Mouse (Mus musculus) kidney, adult 2 months (tissue): ENCODE results near the gene Mthfd2l. TPM values are rescaled to one million over a fixed set of nuclear protein-coding genes. Genes with fewer than 3 reads are reported as not detected.

Source experiments
- DNase-seq: peaks from one replicate; pipeline ENCODE4 v3.0.0; 2021
- H3K27ac ChIP-seq: fragments of 200-500 bp; 2 replicates; pipeline ENCODE4 v1.5.1; 2012; ENCODE audit warnings: low read depth, low read length, control low read depth, inconsistent platforms; ENCODE audit not compliant: insufficient read depth
- H3K27me3 ChIP-seq: fragments of 200-500 bp; replicated peaks from 2 replicates; pipeline ENCODE4 v1.6.1; 2012; ENCODE audit warnings: mild to moderate bottlenecking, moderate library complexity, low read length, inconsistent platforms; ENCODE audit not compliant: control insufficient read depth, insufficient read depth
- H3K36me3 ChIP-seq: fragments of 200-500 bp; 2 replicates; pipeline ENCODE4 v1.6.1; 2012; ENCODE audit warnings: mild to moderate bottlenecking, moderate library complexity, low read length, inconsistent platforms; ENCODE audit not compliant: control insufficient read depth, insufficient read depth
- H3K4me1 ChIP-seq: fragments of 200-500 bp; 2 replicates; pipeline ENCODE4 v1.6.1; 2011; ENCODE audit warnings: low read length; ENCODE audit not compliant: control insufficient read depth, insufficient read depth
- H3K4me3 ChIP-seq: fragments of 200-500 bp; 2 replicates; pipeline ENCODE4 v1.5.1; 2011; ENCODE audit warnings: mild to moderate bottlenecking, low read depth, low read length, control low read depth; ENCODE audit not compliant: insufficient read depth
- CTCF ChIP-seq: fragments of 200-500 bp; conservative IDR thresholded peaks from 2 replicates; pipeline ENCODE4 v1.5.1; 2011; ENCODE audit warnings: low read depth, mild to moderate bottlenecking, control low read depth, low read length, moderate library complexity, mixed read lengths; ENCODE audit not compliant: insufficient read depth, insufficient read length
- POLR2A ChIP-seq: fragments of 200-500 bp; IDR thresholded peaks from one replicate; pipeline ENCODE4 v1.6.1; 2011; ENCODE audit warnings: low read depth, low read length, control low read depth
- WGBS: fragments of 180-500 bp; shearing (Covaris S2); methylation state at CpG from one replicate; pipeline ENCODE4 v1.1.7; 2018; 5-methylcytosine and 5-hydroxymethylcytosine counted together
- polyA plus RNA-seq: library from polyadenylated mRNA; depleted of rRNA; stranded (reverse); fragments of >200 nt; gene quantifications from 2 replicates; pipeline ENCODE4 v1.2.3, GENCODE M21; 2012

The Mthfd2l gene
- polyA plus RNA-seq, 1 experiment: 23.4 TPM

DNA sequence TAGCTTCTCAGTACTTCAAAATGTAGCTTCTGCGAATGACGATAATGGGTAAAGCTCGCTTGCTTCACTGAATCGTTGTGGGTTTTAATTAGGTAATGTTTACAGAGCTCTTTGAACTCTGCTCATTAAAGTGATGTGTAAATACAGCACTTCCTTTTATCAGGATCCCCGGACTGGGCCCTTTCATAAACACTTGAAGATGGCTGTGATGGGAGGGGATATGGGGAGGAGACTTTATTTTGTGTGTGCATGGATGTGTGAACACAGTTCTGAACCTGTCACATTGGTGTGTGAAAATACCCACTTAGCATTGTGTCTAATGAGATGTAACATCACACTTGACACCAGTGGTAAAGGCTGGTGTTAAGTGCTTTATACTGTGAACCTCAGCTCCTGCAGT is 56.7 kb downstream of the Mthfd2l start:
- Histone ChIP-seq H3K27me3 (no peaks in the 10 kb centered on the region), H3K36me3 (no peaks in the 10 kb centered on the region), H3K27ac (no peak overlapping the region), H3K4me1 (no peaks in the 10 kb centered on the region), H3K4me3 (no peak overlapping the region)
- 53% methylated on average over 5 of the region's 5 CpGs for WGBS
- TF ChIP-seq CTCF: no peak
- TF ChIP-seq POLR2A: no peak
- no peak for DNase-seq

DNA sequence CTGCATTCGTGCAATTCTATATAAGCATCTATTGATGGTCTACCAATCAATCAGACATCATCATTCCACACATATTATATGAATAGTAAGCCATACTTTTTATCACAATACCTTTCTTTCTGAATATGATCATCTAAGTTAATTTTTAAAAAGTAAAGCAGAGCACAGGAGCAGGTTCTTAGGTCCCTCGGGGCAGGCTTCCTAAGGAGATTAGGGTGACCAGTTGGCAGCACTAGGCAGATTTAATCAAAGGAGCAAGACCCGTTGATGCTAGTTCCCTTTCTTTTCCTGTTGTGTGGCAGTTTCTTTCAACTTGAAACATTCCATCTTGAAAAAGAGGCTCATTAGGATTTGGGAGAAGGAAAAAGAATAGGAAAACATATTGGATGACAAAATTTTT is 57.2 kb downstream of the Mthfd2l start:
- no peak overlapping the region for H3K4me3 ChIP-seq
- H3K4me1 ChIP-seq: no peaks in the 10 kb centered on the region
- no peak overlapping the region for H3K27ac ChIP-seq
- 68% methylated on average over 3 of the region's 3 CpGs for WGBS
- DNase-seq: no peak
- TF ChIP-seq POLR2A: no peak
- no peak for TF ChIP-seq CTCF
- no peaks in the 10 kb centered on the region for H3K27me3 ChIP-seq
- no peaks in the 10 kb centered on the region for H3K36me3 ChIP-seq

GRCm38 (mm10) chr5:90988592-90988991 is 57.7 kb downstream of the Mthfd2l start:
- no peak for DNase-seq
- H3K27me3 ChIP-seq: no peaks in the 10 kb centered on the region
- H3K4me3 ChIP-seq: no peak overlapping the region
- 96% methylated on average over 4 of the region's 4 CpGs for WGBS
- H3K4me1 ChIP-seq: no peaks in the 10 kb centered on the region
- TF ChIP-seq CTCF (no peak), POLR2A (no peak)
- no peaks in the 10 kb centered on the region for H3K36me3 ChIP-seq
- no peak overlapping the region for H3K27ac ChIP-seq

DNA sequence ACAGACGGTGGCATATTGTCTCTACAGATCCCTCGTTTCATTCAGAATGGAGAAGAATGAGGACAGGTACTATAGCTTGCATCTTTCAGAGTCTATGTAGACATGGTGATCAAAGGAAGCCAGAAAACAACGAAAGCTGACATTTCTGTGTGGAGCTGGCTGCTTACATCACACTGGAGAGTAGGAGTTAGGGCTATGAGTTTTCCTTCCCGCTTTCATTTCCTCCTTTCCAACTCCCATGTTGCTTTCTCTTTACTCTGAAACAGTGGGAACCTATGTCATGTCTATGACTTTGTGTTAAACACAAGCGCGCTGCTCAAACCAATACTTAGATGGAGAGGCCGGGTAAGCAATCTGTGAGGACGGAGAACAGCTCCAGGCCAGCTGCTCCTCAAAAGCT is 69.0 kb downstream of the Mthfd2l start:
- TF ChIP-seq POLR2A: no peak
- no peaks in the 10 kb centered on the region for H3K27me3 ChIP-seq
- H3K4me3 ChIP-seq: no peak overlapping the region
- H3K27ac ChIP-seq: no peak overlapping the region
- 94% methylated on average over 8 of the region's 8 CpGs for WGBS
- no peaks in the 10 kb centered on the region for H3K4me1 ChIP-seq
- DNase-seq: no peak
- no peaks in the 10 kb centered on the region for H3K36me3 ChIP-seq

DNA sequence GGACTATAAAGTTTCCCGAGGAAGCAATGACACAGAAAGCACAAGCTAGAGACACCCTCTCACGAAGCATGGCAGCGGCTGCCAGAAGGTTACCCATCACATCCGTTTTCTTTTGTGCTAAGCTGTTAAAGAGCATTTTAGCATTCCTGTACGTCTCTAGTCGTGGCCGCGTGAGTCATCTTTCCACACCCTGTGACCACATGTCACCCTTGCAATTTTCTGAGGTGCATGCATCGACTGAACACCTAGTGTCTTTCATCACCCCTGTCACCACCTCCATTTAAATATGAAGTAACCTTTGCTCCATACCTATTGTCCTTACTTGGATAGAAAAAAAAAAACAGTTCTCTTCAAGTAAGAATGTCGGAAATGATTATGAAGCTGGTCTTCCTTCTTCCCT is 84.3 kb downstream of the Mthfd2l start:
- H3K4me1 ChIP-seq: no peaks in the 10 kb centered on the region
- H3K36me3 ChIP-seq: no peaks in the 10 kb centered on the region
- H3K4me3 ChIP-seq: no peak overlapping the region
- no peak overlapping the region for H3K27ac ChIP-seq
- no peaks in the 10 kb centered on the region for H3K27me3 ChIP-seq
- 74% methylated on average over 10 of the region's 10 CpGs for WGBS
- no peak for TF ChIP-seq CTCF
- DNase-seq: no peak

- H3K4me1 ChIP-seq: no peaks in the 10 kb centered on the region
- no peak for TF ChIP-seq POLR2A
- TF ChIP-seq CTCF: no peak
- H3K27ac ChIP-seq: no peak overlapping the region
- 90% methylated on average over 8 of the region's 8 CpGs for WGBS
- H3K4me3 ChIP-seq: no peak overlapping the region
- no peak for DNase-seq
- H3K36me3 ChIP-seq: no peaks in the 10 kb centered on the region
- no peaks in the 10 kb centered on the region for H3K27me3 ChIP-seq
Measured at GRCm38 (mm10) chr5:91023114-91023513, 92.2 kb downstream of the Mthfd2l start.

DNA sequence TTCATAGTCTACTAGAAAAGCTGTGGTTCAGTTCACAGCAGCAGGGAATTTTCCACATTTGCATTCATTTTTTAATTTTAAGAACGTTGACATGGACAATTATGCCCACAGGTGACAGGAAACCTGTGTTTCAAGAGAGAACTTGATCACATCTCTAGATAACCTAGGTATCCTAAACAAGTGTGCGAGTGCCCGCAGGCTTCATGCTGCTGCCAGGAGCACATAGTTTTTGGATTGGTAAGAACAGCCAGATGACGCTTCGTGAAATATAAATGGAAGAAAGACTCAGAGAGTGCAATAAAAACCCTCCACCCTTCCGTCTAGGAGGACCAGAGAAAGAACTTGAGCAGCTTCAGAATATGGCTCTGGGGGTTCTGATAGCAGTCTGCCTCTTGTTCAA is 96.2 kb downstream of the Mthfd2l start, which contains the start of gene Epgn:
Epgn (plus strand) TSS at position 301 of the 400 bp plus-strand sequence.
- 80% methylated on average over 6 of the region's 6 CpGs for WGBS
- H3K27ac ChIP-seq: no peak within 1 kb of the TSS
- no peak for DNase-seq
- H3K4me1 ChIP-seq: no peaks in the 10 kb centered on the region
- no peak within 1 kb of the TSS for H3K4me3 ChIP-seq
- H3K27me3 ChIP-seq: no peaks in the 10 kb centered on the region
- no peak for TF ChIP-seq CTCF
- TF ChIP-seq POLR2A: no peak
- H3K36me3 ChIP-seq: no peaks in the 10 kb centered on the region

- Histone ChIP-seq H3K4me1 (no peaks in the 10 kb centered on the region), H3K4me3 (no peak overlapping the region), H3K36me3 (no peaks in the 10 kb centered on the region), H3K27me3 (no peaks in the 10 kb centered on the region), H3K27ac (no peak overlapping the region)
- no peak for DNase-seq
- WGBS: 68% methylated on average over 1 of the region's 1 CpGs
- TF ChIP-seq CTCF (no peak), POLR2A (no peak)
Measured at GRCm38 (mm10) chr5:91027840-91028239, 96.9 kb downstream of the Mthfd2l start.
